Comparison of ENCODE assay signal across 11 mouse cellular contexts in genomic region chr16:30128787-30129186, GRCm38 (mm10).
"Had no signal": no experiment of that assay in that cellular context is flagged by ENCODE, and none has a peak within 500 bp of the region (broad histone marks: within the 10 kb centered on the region; RNA-seq: fewer than 3 reads in every experiment).

No protein-coding gene starts in this region.

- H3K4me2 ChIP-seq: liver, embryonic 11.5 days; liver, embryonic 15.5 days had no signal

- H3K9ac ChIP-seq: liver, embryonic 15.5 days had no signal

- H3K27ac ChIP-seq: left cerebral cortex, adult 2 months; liver, embryonic 15.5 days had no signal

- H3K4me1 ChIP-seq: liver, embryonic 15.5 days had no signal

- H3K9me3 ChIP-seq: limb, embryonic 10.5 days; liver, embryonic 15.5 days had no signal

- DNase-seq: kidney, adult 2 months; kidney, postnatal 25 days; lung, adult 2 months; lung, postnatal 36 days; right cerebral cortex, postnatal 14 days had no signal

- ATAC-seq: intestine, embryonic 16.5 days; lung, postnatal 0 days had no signal

- H3K4me3 ChIP-seq: left cerebral cortex, adult 2 months; limb, embryonic 10.5 days; liver, embryonic 15.5 days had no signal

- H3K36me3 ChIP-seq: limb, embryonic 10.5 days; liver, embryonic 15.5 days had no signal
